Mouse (Mus musculus) heart, embryonic 11.5 days (tissue): ENCODE measurements at regions not wholly inside any gene's neighbourhood (a gene's known extent, or its start where the extent isn't known, plus 50 kb on each side); places are given as distances from the start of the nearest gene placed in this dataset.

ENCODE experiments used
- ATAC-seq: fragments of 200-750 bp; cut with Nextera tagmentation; replicated peaks from 2 replicates; pipeline ENCODE4 v1.8.0; 2017; ENCODE audit warnings: moderate library complexity; ENCODE audit not compliant: insufficient number of reproducible peaks, low FRiP score, low TSS enrichment
- H3K27ac ChIP-seq: fragments of 300-500 bp; sonication (generic); 2 replicates; pipeline ENCODE4 v1.5.1; 2014; ENCODE audit warnings: mild to moderate bottlenecking, low read depth, low read length
- H3K27me3 ChIP-seq: fragments of 300-500 bp; sonication (generic); 2 replicates; pipeline ENCODE4 v1.6.1; 2014; ENCODE audit warnings: mild to moderate bottlenecking, low read length, mixed read lengths; ENCODE audit not compliant: control insufficient read depth, insufficient read depth
- H3K36me3 ChIP-seq: fragments of 300-500 bp; sonication (generic); 2 replicates; pipeline ENCODE4 v1.6.1; 2014; ENCODE audit warnings: mild to moderate bottlenecking, low read length, moderate library complexity, mixed read lengths; ENCODE audit not compliant: control insufficient read depth, insufficient read depth
- H3K4me1 ChIP-seq: fragments of 300-500 bp; sonication (generic); 2 replicates; pipeline ENCODE4 v1.6.1; 2014; ENCODE audit warnings: low read length; ENCODE audit not compliant: control insufficient read depth, insufficient read depth
- H3K4me2 ChIP-seq: fragments of 300-500 bp; sonication (generic); 2 replicates; pipeline ENCODE4 v1.6.1; 2014; ENCODE audit warnings: mild to moderate bottlenecking, moderate library complexity
- H3K4me3 ChIP-seq: fragments of 300-500 bp; sonication (generic); 2 replicates; pipeline ENCODE4 v1.5.1; 2014; ENCODE audit warnings: low read depth, low read length
- H3K9ac ChIP-seq: fragments of 300-500 bp; sonication (generic); 2 replicates; pipeline ENCODE4 v1.6.1; 2014; ENCODE audit warnings: mild to moderate bottlenecking, low read depth, low read length, moderate library complexity
- H3K9me3 ChIP-seq: fragments of 300-500 bp; sonication (generic); replicated peaks from 2 replicates; pipeline ENCODE4 v1.6.1; 2016; ENCODE audit warnings: low read length; ENCODE audit not compliant: control insufficient read depth
- WGBS: fragments of 180-500 bp; shearing (Covaris S2); extraction: QIAGEN DNeasy Blood & Tissue Kit; methylation state at CpG from one replicate; pipeline ENCODE4 v1.1.7; 2014; ENCODE audit not compliant: insufficient replicate concordance; 5-methylcytosine and 5-hydroxymethylcytosine counted together

GRCm38 (mm10) chr12:86614156-86614555, 64.3 kb upstream of the Vash1 start:
- 35% methylated on average over 2 of the region's 2 CpGs for WGBS
- H3K36me3 ChIP-seq, result no peaks in the 10 kb centered on the region
- H3K9ac ChIP-seq, result no peak overlapping the region
- no peaks in the 10 kb centered on the region for H3K9me3 ChIP-seq
- no peaks in the 10 kb centered on the region for H3K4me1 ChIP-seq
- no peak overlapping the region for H3K4me3 ChIP-seq
- no peak overlapping the region for H3K4me2 ChIP-seq
- no peak for ATAC-seq
- no peaks in the 10 kb centered on the region for H3K27me3 ChIP-seq
- no peak overlapping the region for H3K27ac ChIP-seq

DNA sequence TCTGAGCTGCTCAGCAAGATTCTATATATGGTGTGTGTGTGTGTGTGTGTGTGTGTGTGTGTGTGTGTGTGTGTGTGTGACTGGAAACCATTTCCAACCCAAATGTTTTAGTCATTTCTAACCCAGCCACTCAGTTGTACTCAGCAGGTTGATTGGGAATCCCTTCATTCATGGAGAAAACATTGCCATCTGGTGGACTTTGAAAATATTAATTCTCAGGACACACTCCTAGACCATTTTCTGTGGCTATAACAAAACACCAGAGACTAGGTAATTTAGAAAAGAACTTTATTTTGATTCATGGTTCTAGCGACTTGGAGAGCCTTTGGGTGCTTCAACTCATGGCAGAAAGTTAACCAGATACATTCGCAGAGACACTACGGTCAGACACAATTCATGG, 62.2 kb upstream of the Vash1 start:
- Histone ChIP-seq H3K4me1 (no peaks in the 10 kb centered on the region), H3K4me3 (no peak overlapping the region), H3K27ac (no peak overlapping the region), H3K36me3 (no peaks in the 10 kb centered on the region), H3K27me3 (no peaks in the 10 kb centered on the region), H3K9me3 (no peaks in the 10 kb centered on the region), H3K9ac (no peak overlapping the region), H3K4me2 (no peak overlapping the region)
- ATAC-seq, result no peak
- WGBS, result 79% methylated on average over 3 of the region's 3 CpGs

DNA sequence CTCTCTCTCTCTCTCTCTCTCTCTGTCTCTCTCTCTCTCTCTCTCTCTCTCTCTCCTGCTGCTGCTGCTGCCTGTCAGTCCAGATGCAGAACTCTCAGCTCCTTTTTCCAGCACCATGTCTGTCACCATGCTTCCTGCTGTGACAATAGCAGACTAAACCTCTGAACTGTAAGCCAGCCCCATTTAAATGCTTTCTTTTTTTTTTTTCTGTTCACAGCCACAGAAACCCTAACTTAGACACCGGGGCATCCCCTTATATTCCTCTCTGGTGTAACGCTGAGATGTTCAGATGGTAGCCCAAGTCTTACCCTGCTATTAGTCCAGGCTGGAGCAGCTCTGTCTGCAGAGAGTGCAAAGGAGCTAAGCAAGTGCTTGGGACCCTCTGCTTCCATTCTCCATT, 54.3 kb upstream of the Vash1 start:
- ATAC-seq, result no peak
- Histone ChIP-seq H3K27me3 (no peaks in the 10 kb centered on the region), H3K4me2 (no peak overlapping the region), H3K4me1 (peaks cover 11% of the 10 kb centered on the region), H3K9me3 (no peaks in the 10 kb centered on the region), H3K9ac (no peak overlapping the region), H3K4me3 (no peak overlapping the region), H3K27ac (no peak overlapping the region), H3K36me3 (no peaks in the 10 kb centered on the region)
- WGBS, result 68% methylated on average over 2 of the region's 2 CpGs

DNA sequence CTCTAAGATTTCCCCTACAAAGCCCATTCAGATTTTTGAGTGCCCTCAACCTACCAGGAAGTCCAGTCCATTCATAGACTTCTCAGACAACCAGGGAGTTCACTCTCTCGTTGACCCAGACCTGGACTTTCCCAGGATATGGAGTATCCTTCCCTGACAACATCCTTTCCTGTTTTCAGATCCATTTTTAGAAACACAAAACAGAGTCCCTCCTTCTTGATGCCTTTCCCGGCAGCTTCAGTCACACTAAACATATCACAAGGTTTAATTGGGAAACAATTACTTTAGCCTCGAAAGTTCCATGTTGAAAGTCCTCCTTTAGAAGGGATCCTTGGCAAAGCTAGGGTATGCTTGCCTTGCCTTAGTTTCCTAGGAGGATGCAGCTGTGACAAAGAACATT, 51.8 kb upstream of the Vash1 start:
- no peaks in the 10 kb centered on the region for H3K27me3 ChIP-seq
- no peak for ATAC-seq
- peaks cover 12% of the 10 kb centered on the region for H3K4me1 ChIP-seq
- no peak overlapping the region for H3K27ac ChIP-seq
- no peaks in the 10 kb centered on the region for H3K36me3 ChIP-seq
- no peak overlapping the region for H3K4me2 ChIP-seq
- 36% methylated on average over 3 of the region's 3 CpGs for WGBS
- no peak overlapping the region for H3K4me3 ChIP-seq
- no peaks in the 10 kb centered on the region for H3K9me3 ChIP-seq
- H3K9ac ChIP-seq, result no peak overlapping the region

DNA sequence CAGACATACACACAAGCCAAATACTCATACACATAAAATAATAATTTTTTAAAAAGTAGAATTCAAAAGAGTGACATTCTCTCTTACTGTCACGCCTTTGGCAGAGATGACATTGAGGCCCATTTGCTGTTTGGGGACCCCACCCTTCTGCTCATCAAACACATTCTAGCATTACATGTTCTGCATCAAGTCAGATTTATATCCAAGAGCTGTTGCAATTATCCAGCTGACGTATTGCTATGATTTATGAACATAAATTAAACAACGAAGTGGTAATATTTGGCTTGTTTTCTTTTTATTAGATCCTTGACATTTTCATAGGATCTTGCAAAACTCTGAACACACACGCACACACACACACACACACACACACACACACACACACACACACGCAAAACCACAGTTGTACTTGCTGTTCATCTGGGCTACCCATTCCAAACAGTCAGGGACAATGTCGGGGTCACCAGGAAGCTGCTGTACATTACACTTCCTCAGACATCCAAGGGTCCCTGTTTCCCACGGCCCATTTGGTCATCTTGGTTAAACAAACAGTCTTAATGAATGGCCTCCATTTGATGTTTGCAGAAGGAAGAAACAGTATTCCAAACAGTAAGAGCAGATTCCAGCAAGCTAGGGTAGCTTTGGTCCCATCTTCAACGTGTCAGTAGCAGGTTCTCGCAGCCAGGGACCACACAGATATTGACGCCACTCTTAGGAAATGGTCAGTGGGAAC, 50.3 kb upstream of the Vash1 start:
- peak; percentile 7; the same call in 1 of the 2 replicates for ATAC-seq
- no peak overlapping the region for H3K4me3 ChIP-seq
- no peak overlapping the region for H3K4me2 ChIP-seq
- no peak overlapping the region for H3K27ac ChIP-seq
- WGBS, result 64% methylated on average over 10 of the region's 10 CpGs
- no peaks in the 10 kb centered on the region for H3K27me3 ChIP-seq
- no peak overlapping the region for H3K9ac ChIP-seq
- no peaks in the 10 kb centered on the region for H3K9me3 ChIP-seq
- H3K4me1 ChIP-seq, result peaks cover 12% of the 10 kb centered on the region
- H3K36me3 ChIP-seq, result no peaks in the 10 kb centered on the region
